Mouse (Mus musculus): ENCODE results near the gene Gipc3. TPM values are rescaled to one million over a fixed set of nuclear protein-coding genes. Genes with fewer than 3 reads are reported as not detected.
A peak's percentile ranks its signal among the peaks of the same experiment; 100 is the strongest.

Gene Gipc3
- polyA plus RNA-seq, 1 experiment from 2014 or later: not detected

- no peak for ATAC-seq
- peaks cover 44% of the 10 kb centered on the region for H3K4me1 ChIP-seq
- H3K27me3 ChIP-seq: peaks cover 18% of the 10 kb centered on the region
- H3K9ac ChIP-seq: peak overlapping the region; percentile 18
- H3K27ac ChIP-seq: no peak overlapping the region; the same call in 1 of the 2 replicates
- no peaks in the 10 kb centered on the region for H3K9me3 ChIP-seq (replicated peaks)
- 13% methylated on average over 24 of the region's 24 CpGs for WGBS
- H3K4me2 ChIP-seq: peak overlapping the region; percentile 33
- 0 out of 2 replicates have a peak, but pooled peaks cover 6% of the 10 kb centered on the region for H3K36me3 ChIP-seq (ENCODE audit: poor library complexity, severe bottlenecking)
- no peak overlapping the region for H3K4me3 ChIP-seq
Measured at GRCm38 (mm10) chr10:81290698-81291460, 52.2 kb downstream of the Gipc3 start.

DNA sequence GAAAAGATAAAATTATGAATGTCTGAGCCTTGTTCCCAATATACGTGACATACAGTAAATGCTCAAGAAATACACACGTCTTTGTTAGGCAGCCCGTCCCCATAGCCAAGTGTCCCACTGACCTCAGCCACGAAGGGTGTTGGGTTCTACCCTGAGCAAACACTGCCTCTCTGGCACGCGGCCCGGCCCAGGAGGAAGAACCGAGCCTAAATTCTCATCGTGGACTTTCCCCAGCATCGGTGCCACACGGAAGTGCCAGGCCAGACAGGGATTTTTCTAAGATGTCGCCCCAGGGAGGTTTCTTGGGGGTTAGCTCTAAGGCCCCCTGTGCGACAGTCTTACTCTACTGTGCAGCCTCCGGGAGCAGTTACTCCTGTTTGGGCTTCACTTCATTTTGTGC, 53.3 kb downstream of the Gipc3 start:
- no peak overlapping the region for H3K4me2 ChIP-seq
- H3K36me3 ChIP-seq (ENCODE audit: poor library complexity, severe bottlenecking): no peaks in the 10 kb centered on the region
- no peak overlapping the region for H3K4me3 ChIP-seq
- H3K9ac ChIP-seq: no peak overlapping the region
- peaks cover 25% of the 10 kb centered on the region for H3K27me3 ChIP-seq
- peaks cover 40% of the 10 kb centered on the region for H3K4me1 ChIP-seq
- H3K27ac ChIP-seq: no peak overlapping the region
- no peak for ATAC-seq
- WGBS: 68% methylated on average over 14 of the region's 14 CpGs
- H3K9me3 ChIP-seq (replicated peaks): no peaks in the 10 kb centered on the region

GRCm38 (mm10) chr10:81289278-81289677, 53.8 kb downstream of the Gipc3 start:
- H3K4me2 ChIP-seq: no peak overlapping the region
- peaks cover 30% of the 10 kb centered on the region for H3K27me3 ChIP-seq
- H3K36me3 ChIP-seq (ENCODE audit: poor library complexity, severe bottlenecking): no peaks in the 10 kb centered on the region
- ATAC-seq: no peak
- H3K27ac ChIP-seq: no peak overlapping the region
- H3K9ac ChIP-seq: no peak overlapping the region
- H3K9me3 ChIP-seq (replicated peaks): no peaks in the 10 kb centered on the region
- H3K4me3 ChIP-seq: no peak overlapping the region
- 0% methylated on average over 7 of the region's 7 CpGs for WGBS
- peaks cover 35% of the 10 kb centered on the region for H3K4me1 ChIP-seq

DNA sequence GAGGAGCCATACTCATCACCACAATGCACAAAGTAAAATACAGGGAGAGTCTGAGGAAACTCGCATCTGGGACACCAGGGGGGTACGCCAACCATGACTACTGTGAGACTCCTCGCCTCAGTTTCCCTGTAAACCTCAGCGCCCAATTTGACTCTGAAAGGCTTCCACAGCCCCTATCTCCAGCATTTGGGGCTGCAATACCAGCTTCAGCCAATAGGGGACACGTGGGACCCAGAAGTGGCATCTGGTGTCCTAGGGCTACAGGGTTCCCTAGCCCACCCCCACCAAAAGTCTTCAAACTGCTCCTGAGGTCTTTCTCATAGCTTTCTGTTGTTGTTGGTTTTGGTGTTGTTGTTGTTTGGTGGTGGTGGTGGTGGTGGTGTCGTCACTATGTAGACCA, 54.5 kb downstream of the Gipc3 start:
- 27% methylated on average over 6 of the region's 6 CpGs for WGBS

GRCm38 (mm10) chr10:81287513-81288157, 55.4 kb downstream of the Gipc3 start:
- Histone ChIP-seq H3K9me3 (replicated peaks) (no peaks in the 10 kb centered on the region), H3K4me1 (peaks cover 26% of the 10 kb centered on the region), H3K9ac (no peak overlapping the region), H3K36me3 (ENCODE audit: poor library complexity, severe bottlenecking) (no peaks in the 10 kb centered on the region), H3K27me3 (peaks cover 41% of the 10 kb centered on the region), H3K4me2 (no peak overlapping the region), H3K4me3 (no peak overlapping the region), H3K27ac (no peak overlapping the region)
- WGBS: 62% methylated on average over 8 of the region's 8 CpGs
- no peak for ATAC-seq

More for the DNA sequence above, 54.5 kb downstream of the Gipc3 start:
- Histone ChIP-seq H3K27ac (no peak overlapping the region), H3K4me2 (no peak overlapping the region), H3K36me3 (ENCODE audit: poor library complexity, severe bottlenecking) (no peaks in the 10 kb centered on the region), H3K27me3 (peaks cover 37% of the 10 kb centered on the region), H3K9me3 (replicated peaks) (no peaks in the 10 kb centered on the region), H3K4me1 (peaks cover 28% of the 10 kb centered on the region), H3K9ac (no peak overlapping the region), H3K4me3 (no peak overlapping the region)
- no peak for ATAC-seq

GRCm38 (mm10) chr10:81286586-81286985, 56.5 kb downstream of the Gipc3 start:
- WGBS: 46% methylated on average over 6 of the region's 6 CpGs
- Histone ChIP-seq H3K9ac (no peak overlapping the region), H3K27me3 (peaks cover 41% of the 10 kb centered on the region), H3K36me3 (ENCODE audit: poor library complexity, severe bottlenecking) (no peaks in the 10 kb centered on the region), H3K27ac (no peak overlapping the region), H3K4me3 (no peak overlapping the region), H3K9me3 (replicated peaks) (no peaks in the 10 kb centered on the region), H3K4me1 (peaks cover 26% of the 10 kb centered on the region), H3K4me2 (no peak overlapping the region)
- ATAC-seq: no peak

GRCm38 (mm10) chr10:81285694-81286450, 57.2 kb downstream of the Gipc3 start:
- peak; percentile 83 for ATAC-seq
- H3K9ac ChIP-seq: peak overlapping the region; percentile 66

More at GRCm38 (mm10) chr10:81285694-81286450, 57.2 kb downstream of the Gipc3 start:
- no peaks in the 10 kb centered on the region for H3K9me3 ChIP-seq (replicated peaks)
- no peaks in the 10 kb centered on the region for H3K36me3 ChIP-seq (ENCODE audit: poor library complexity, severe bottlenecking)
- H3K4me1 ChIP-seq: peaks cover 20% of the 10 kb centered on the region
- peaks cover 35% of the 10 kb centered on the region for H3K27me3 ChIP-seq
- no peak overlapping the region for H3K27ac ChIP-seq
- peak overlapping the region; percentile 47 for H3K4me3 ChIP-seq
- 1% methylated on average over 54 of the region's 54 CpGs for WGBS
- H3K4me2 ChIP-seq: peak overlapping the region; percentile 72

Small RNA genes lying within 50 kb of the gene (microRNA-seq; reads per million reads assigned to microRNA genes)
- not detected for gene Mir6913

Other genes with a start within 250 kb of the Gipc3 start
- 0.30 and 0.42 TPM in 2 replicates for gene Creb3l3, start 244.4 kb downstream of the Gipc3 start, polyA plus RNA-seq (2015; fragmentation: Nextera tagmentation; extraction: Ambion mirVana)
- 200 and 211 TPM in 2 replicates for gene Map2k2, start 237.4 kb downstream of the Gipc3 start, polyA plus RNA-seq (2015; fragmentation: Nextera tagmentation; extraction: Ambion mirVana)
- 10.4 and 10.6 TPM in 2 replicates for gene Zbtb7a, start 208.0 kb downstream of the Gipc3 start, polyA plus RNA-seq (2015; fragmentation: Nextera tagmentation; extraction: Ambion mirVana)
- gene Pias4, start 175.3 kb downstream of the Gipc3 start, polyA plus RNA-seq (2015; fragmentation: Nextera tagmentation; extraction: Ambion mirVana): 54.2 and 57.0 TPM in 2 replicates
- gene Eef2, start 166.6 kb downstream of the Gipc3 start, polyA plus RNA-seq (2015; fragmentation: Nextera tagmentation; extraction: Ambion mirVana): 555 and 583 TPM in 2 replicates
- gene Dapk3, start 160.3 kb downstream of the Gipc3 start, polyA plus RNA-seq (2015; fragmentation: Nextera tagmentation; extraction: Ambion mirVana): 43.5 and 47.7 TPM in 2 replicates
- not detected in 2 replicates for gene 4930442H23Rik, start 159.4 kb downstream of the Gipc3 start, polyA plus RNA-seq (2015; fragmentation: Nextera tagmentation; extraction: Ambion mirVana)
- not detected in 2 replicates for gene Nmrk2, start 141.2 kb downstream of the Gipc3 start, polyA plus RNA-seq (2015; fragmentation: Nextera tagmentation; extraction: Ambion mirVana)
- 44.5 and 54.2 TPM in 2 replicates for gene Atcay, start 112.4 kb downstream of the Gipc3 start, polyA plus RNA-seq (2015; fragmentation: Nextera tagmentation; extraction: Ambion mirVana)
- gene Zfr2, start 110.1 kb downstream of the Gipc3 start, polyA plus RNA-seq (2015; fragmentation: Nextera tagmentation; extraction: Ambion mirVana): 9.7 and 10.9 TPM in 2 replicates
- 5.6 and 7.4 TPM in 2 replicates for gene Matk, start 90.3 kb downstream of the Gipc3 start, polyA plus RNA-seq (2015; fragmentation: Nextera tagmentation; extraction: Ambion mirVana)
- 134 and 135 TPM in 2 replicates for gene Mrpl54, start 76.3 kb downstream of the Gipc3 start, polyA plus RNA-seq (2015; fragmentation: Nextera tagmentation; extraction: Ambion mirVana)
- gene Apba3, start 76.3 kb downstream of the Gipc3 start, polyA plus RNA-seq (2015; fragmentation: Nextera tagmentation; extraction: Ambion mirVana): 28.6 and 32.3 TPM in 2 replicates
- 6.2 and 7.1 TPM in 2 replicates for gene Tjp3, start 51.7 kb downstream of the Gipc3 start, polyA plus RNA-seq (2015; fragmentation: Nextera tagmentation; extraction: Ambion mirVana)
- 73.1 and 87.2 TPM in 2 replicates for gene Pip5k1c, start 50.3 kb downstream of the Gipc3 start, polyA plus RNA-seq (2015; fragmentation: Nextera tagmentation; extraction: Ambion mirVana)
- 39.9 and 42.0 TPM in 2 replicates for gene Cactin, start 22.2 kb downstream of the Gipc3 start, polyA plus RNA-seq (2015; fragmentation: Nextera tagmentation; extraction: Ambion mirVana)
- 2.6 and 3.8 TPM in 2 replicates for gene Tbxa2r, start 14.5 kb downstream of the Gipc3 start, polyA plus RNA-seq (2015; fragmentation: Nextera tagmentation; extraction: Ambion mirVana)
- gene Hmg20b, start 7.2 kb upstream of the Gipc3 start, polyA plus RNA-seq (2015; fragmentation: Nextera tagmentation; extraction: Ambion mirVana): 60.6 and 61.1 TPM in 2 replicates
- 6.3 and 6.8 TPM in 2 replicates for gene Mfsd12, start 14.2 kb upstream of the Gipc3 start, polyA plus RNA-seq (2015; fragmentation: Nextera tagmentation; extraction: Ambion mirVana)
- gene 4930404N11Rik, start 22.6 kb upstream of the Gipc3 start, polyA plus RNA-seq (2015; fragmentation: Nextera tagmentation; extraction: Ambion mirVana): 0.44 and 0.45 TPM in 2 replicates
- 117 and 128 TPM in 2 replicates for gene Fzr1, start 35.2 kb upstream of the Gipc3 start, polyA plus RNA-seq (2015; fragmentation: Nextera tagmentation; extraction: Ambion mirVana)
- 76.7 and 87.3 TPM in 2 replicates for gene Dohh, start 41.2 kb upstream of the Gipc3 start, polyA plus RNA-seq (2015; fragmentation: Nextera tagmentation; extraction: Ambion mirVana)
- gene Gm48551, start 41.2 kb upstream of the Gipc3 start, polyA plus RNA-seq (2015; fragmentation: Nextera tagmentation; extraction: Ambion mirVana): 4.2 and 5.8 TPM in 2 replicates
- gene Gm48552, start 45.7 kb upstream of the Gipc3 start, polyA plus RNA-seq (2015; fragmentation: Nextera tagmentation; extraction: Ambion mirVana): 2.1 and 2.3 TPM in 2 replicates
- gene Smim24, start 49.8 kb upstream of the Gipc3 start, polyA plus RNA-seq (2015; fragmentation: Nextera tagmentation; extraction: Ambion mirVana): 1.8 TPM in 2 replicates
- 18.5 and 25.2 TPM in 2 replicates for gene Nfic, start 112.4 kb upstream of the Gipc3 start, polyA plus RNA-seq (2015; fragmentation: Nextera tagmentation; extraction: Ambion mirVana)
- gene Celf5, start 139.4 kb upstream of the Gipc3 start, polyA plus RNA-seq (2015; fragmentation: Nextera tagmentation; extraction: Ambion mirVana): 48.8 and 57.4 TPM in 2 replicates
- 56.8 and 60.9 TPM in 2 replicates for gene Ncln, start 153.1 kb upstream of the Gipc3 start, polyA plus RNA-seq (2015; fragmentation: Nextera tagmentation; extraction: Ambion mirVana)
- 0.52 and 0.53 TPM in 2 replicates for gene S1pr4, start 156.9 kb upstream of the Gipc3 start, polyA plus RNA-seq (2015; fragmentation: Nextera tagmentation; extraction: Ambion mirVana)
- 0.48 and 0.57 TPM in 2 replicates for gene Gna15, start 181.0 kb upstream of the Gipc3 start, polyA plus RNA-seq (2015; fragmentation: Nextera tagmentation; extraction: Ambion mirVana)
- gene Gna11, start 201.9 kb upstream of the Gipc3 start, polyA plus RNA-seq (2015; fragmentation: Nextera tagmentation; extraction: Ambion mirVana): 79.0 and 84.3 TPM in 2 replicates
- gene Aes, start 216.2 kb upstream of the Gipc3 start, polyA plus RNA-seq (2015; fragmentation: Nextera tagmentation; extraction: Ambion mirVana): 430 and 502 TPM in 2 replicates
- 15.1 and 17.7 TPM in 2 replicates for gene Tle2, start 231.3 kb upstream of the Gipc3 start, polyA plus RNA-seq (2015; fragmentation: Nextera tagmentation; extraction: Ambion mirVana)